Mouse (Mus musculus): ENCODE results near the gene Strap. TPM values are rescaled to one million over a fixed set of nuclear protein-coding genes. Genes with fewer than 3 reads are reported as not detected.

The Strap gene
- polyA plus RNA-seq, 1 experiment from 2014 or later = 71.0 TPM

GRCm38 (mm10) chr6:137695046-137695445 lies 39.8 kb upstream of the Strap start:
- no peak overlapping the region for H3K4me3 ChIP-seq (ENCODE audit: low read depth, low read length)
- WGBS = 93% methylated on average over 8 of the region's 8 CpGs
- no peak for ATAC-seq
- no peaks in the 10 kb centered on the region for H3K9me3 ChIP-seq (ENCODE audit: control insufficient read depth)
- no peaks in the 10 kb centered on the region for H3K27me3 ChIP-seq (replicated peaks; ENCODE audit: control insufficient read depth, insufficient read depth, low read length)
- H3K9ac ChIP-seq (ENCODE audit: low read depth, low read length) = no peak overlapping the region
- no peaks in the 10 kb centered on the region for H3K36me3 ChIP-seq (ENCODE audit: control insufficient read depth, insufficient read depth)
- H3K4me1 ChIP-seq (replicated peaks; ENCODE audit: control insufficient read depth, insufficient read depth, low read length) = no peaks in the 10 kb centered on the region
- TF ChIP-seq CTCF (IDR thresholded peaks at IDR 0.05; ENCODE audit: low read depth) = no peak
- no peak overlapping the region for H3K4me2 ChIP-seq (replicated peaks; ENCODE audit: low read depth)
- no peak overlapping the region for H3K27ac ChIP-seq (ENCODE audit: low read depth, low read length)

GRCm38 (mm10) chr6:137696445-137697204 lies 38.3 kb upstream of the Strap start:
- no peak for ATAC-seq
- no peak overlapping the region for H3K27ac ChIP-seq (ENCODE audit: low read depth, low read length)
- no peak overlapping the region for H3K4me3 ChIP-seq (ENCODE audit: low read depth, low read length)

GRCm38 (mm10) chr6:137699434-137699833 lies 35.4 kb upstream of the Strap start:
- no peak for TF ChIP-seq CTCF (IDR thresholded peaks at IDR 0.05; ENCODE audit: low read depth)
- H3K27ac ChIP-seq (ENCODE audit: low read depth, low read length) = no peak overlapping the region
- no peaks in the 10 kb centered on the region for H3K27me3 ChIP-seq (replicated peaks; ENCODE audit: control insufficient read depth, insufficient read depth, low read length)

More at GRCm38 (mm10) chr6:137696445-137697204, 38.3 kb upstream of the Strap start:
- no peak overlapping the region for H3K9ac ChIP-seq (ENCODE audit: low read depth, low read length)
- H3K4me2 ChIP-seq (replicated peaks; ENCODE audit: low read depth) = no peak overlapping the region
- no peaks in the 10 kb centered on the region for H3K36me3 ChIP-seq (ENCODE audit: control insufficient read depth, insufficient read depth)
- H3K9me3 ChIP-seq (ENCODE audit: control insufficient read depth) = no peaks in the 10 kb centered on the region
- 74% methylated on average over 8 of the region's 8 CpGs for WGBS
- no peaks in the 10 kb centered on the region for H3K4me1 ChIP-seq (replicated peaks; ENCODE audit: control insufficient read depth, insufficient read depth, low read length)
- no peak for TF ChIP-seq CTCF (IDR thresholded peaks at IDR 0.05; ENCODE audit: low read depth)
- no peaks in the 10 kb centered on the region for H3K27me3 ChIP-seq (replicated peaks; ENCODE audit: control insufficient read depth, insufficient read depth, low read length)

GRCm38 (mm10) chr6:137702186-137702585 lies 32.7 kb upstream of the Strap start:
- Histone ChIP-seq H3K4me1 (replicated peaks; ENCODE audit: control insufficient read depth, insufficient read depth, low read length) (no peaks in the 10 kb centered on the region), H3K36me3 (ENCODE audit: control insufficient read depth, insufficient read depth) (no peaks in the 10 kb centered on the region), H3K4me2 (replicated peaks; ENCODE audit: low read depth) (no peak overlapping the region), H3K9me3 (ENCODE audit: control insufficient read depth) (no peaks in the 10 kb centered on the region), H3K27ac (ENCODE audit: low read depth, low read length) (no peak overlapping the region), H3K27me3 (replicated peaks; ENCODE audit: control insufficient read depth, insufficient read depth, low read length) (no peaks in the 10 kb centered on the region), H3K4me3 (ENCODE audit: low read depth, low read length) (no peak overlapping the region), H3K9ac (ENCODE audit: low read depth, low read length) (no peak overlapping the region)
- TF ChIP-seq CTCF (IDR thresholded peaks at IDR 0.05; ENCODE audit: low read depth) = no peak
- no peak for ATAC-seq
- 79% methylated on average over 3 of the region's 3 CpGs for WGBS

More at GRCm38 (mm10) chr6:137699434-137699833, 35.4 kb upstream of the Strap start:
- no peaks in the 10 kb centered on the region for H3K4me1 ChIP-seq (replicated peaks; ENCODE audit: control insufficient read depth, insufficient read depth, low read length)
- ATAC-seq = no peak
- H3K9me3 ChIP-seq (ENCODE audit: control insufficient read depth) = no peaks in the 10 kb centered on the region
- no peak overlapping the region for H3K4me2 ChIP-seq (replicated peaks; ENCODE audit: low read depth)
- 87% methylated on average over 7 of the region's 7 CpGs for WGBS
- H3K4me3 ChIP-seq (ENCODE audit: low read depth, low read length) = no peak overlapping the region
- no peaks in the 10 kb centered on the region for H3K36me3 ChIP-seq (ENCODE audit: control insufficient read depth, insufficient read depth)
- no peak overlapping the region for H3K9ac ChIP-seq (ENCODE audit: low read depth, low read length)

- Histone ChIP-seq H3K4me3 (ENCODE audit: low read depth, low read length) (no peak overlapping the region), H3K27ac (ENCODE audit: low read depth, low read length) (no peak overlapping the region), H3K27me3 (replicated peaks; ENCODE audit: control insufficient read depth, insufficient read depth, low read length) (no peaks in the 10 kb centered on the region), H3K9ac (ENCODE audit: low read depth, low read length) (no peak overlapping the region), H3K9me3 (ENCODE audit: control insufficient read depth) (no peaks in the 10 kb centered on the region), H3K4me1 (replicated peaks; ENCODE audit: control insufficient read depth, insufficient read depth, low read length) (no peaks in the 10 kb centered on the region), H3K36me3 (ENCODE audit: control insufficient read depth, insufficient read depth) (no peaks in the 10 kb centered on the region), H3K4me2 (replicated peaks; ENCODE audit: low read depth) (no peak overlapping the region)
- no peak for TF ChIP-seq CTCF (IDR thresholded peaks at IDR 0.05; ENCODE audit: low read depth)
- ATAC-seq = no peak
- 46% methylated on average over 4 of the region's 4 CpGs for WGBS
Measured at GRCm38 (mm10) chr6:137702918-137703317, 32.0 kb upstream of the Strap start.

GRCm38 (mm10) chr6:137703431-137703830 lies 31.4 kb upstream of the Strap start:
- Histone ChIP-seq H3K4me3 (ENCODE audit: low read depth, low read length) (no peak overlapping the region), H3K9ac (ENCODE audit: low read depth, low read length) (no peak overlapping the region), H3K27ac (ENCODE audit: low read depth, low read length) (no peak overlapping the region), H3K9me3 (ENCODE audit: control insufficient read depth) (no peaks in the 10 kb centered on the region), H3K27me3 (replicated peaks; ENCODE audit: control insufficient read depth, insufficient read depth, low read length) (no peaks in the 10 kb centered on the region), H3K4me2 (replicated peaks; ENCODE audit: low read depth) (no peak overlapping the region), H3K4me1 (replicated peaks; ENCODE audit: control insufficient read depth, insufficient read depth, low read length) (no peaks in the 10 kb centered on the region), H3K36me3 (ENCODE audit: control insufficient read depth, insufficient read depth) (no peaks in the 10 kb centered on the region)
- TF ChIP-seq CTCF (IDR thresholded peaks at IDR 0.05; ENCODE audit: low read depth) = no peak
- no peak for ATAC-seq
- WGBS = 82% methylated on average over 7 of the region's 7 CpGs
